Mouse (Mus musculus) gastrocnemius, adult 8-10 months (tissue): ENCODE measurements around the gene Dvl2. TPM values are rescaled to one million over a fixed set of nuclear protein-coding genes. Genes with fewer than 3 reads are reported as not detected.
A peak's percentile ranks its signal among the peaks of the same experiment; 100 is the strongest.
"Not testable (repeated sequence)": the region's sequence is repeated elsewhere in the genome, so short reads cannot be mapped to it uniquely, and the experiment has no call there.

Experiments
- DNase-seq, 2 experiments: peaks; one replicate each; pipeline ENCODE4 v3.0.0; 2022; ENCODE audit warnings: low spot score in 2 of 2
- total RNA-seq, 4 experiments: library from RNA; stranded (reverse); gene quantifications; 2 replicates each; pipeline ENCODE4 v1.2.4; 2022

The Dvl2 gene
- total RNA-seq, 4 experiments from 2014 or later: 3.8 to 5.2 (median 4.5) TPM

- no peak for DNase-seq
These were observed 5.1 kb downstream of the Dvl2 start for GRCm38 (mm10) chr11:70005521-70005920.

GRCm38 (mm10) chr11:70010033-70010432, 9.6 kb downstream of the Dvl2 start:
- DNase-seq: no peak

- no peak for DNase-seq
These were observed 10.2 kb downstream of the Dvl2 start for GRCm38 (mm10) chr11:70010548-70010947.

- DNase-seq: no peak
These were observed 10.6 kb downstream of the Dvl2 start for GRCm38 (mm10) chr11:70010961-70011360.

- DNase-seq: no peak
These were observed 12.5 kb downstream of the Dvl2 start for GRCm38 (mm10) chr11:70012931-70013330.

- DNase-seq: no peak
These were observed 13.0 kb downstream of the Dvl2 start for GRCm38 (mm10) chr11:70013408-70013807.

GRCm38 (mm10) chr11:70014051-70014450, 13.7 kb downstream of the Dvl2 start:
- DNase-seq: no peak

GRCm38 (mm10) chr11:70014880-70015558, 14.6 kb downstream of the Dvl2 start, which contains the start of gene Acadvl:
Gene Acadvl (minus strand): TSS chr11:70015411.
- DNase-seq: peak; percentile 88 to 90

GRCm38 (mm10) chr11:70015677-70016076, 15.3 kb downstream of the Dvl2 start:
- no peak for DNase-seq

GRCm38 (mm10) chr11:70016177-70016576, 15.8 kb downstream of the Dvl2 start:
- DNase-seq: not testable (repeated sequence)

GRCm38 (mm10) chr11:70016669-70017068, 16.3 kb downstream of the Dvl2 start, which contains the start of gene Dlg4:
Gene Dlg4 (plus strand): TSS chr11:70016942.
- DNase-seq: no peak

GRCm38 (mm10) chr11:70017199-70017767, 16.9 kb downstream of the Dvl2 start:
- DNase-seq: no peak

GRCm38 (mm10) chr11:70018131-70018990, 18.0 kb downstream of the Dvl2 start:
- DNase-seq: no peak

GRCm38 (mm10) chr11:70019495-70020021, 19.2 kb downstream of the Dvl2 start:
- DNase-seq: no peak

- no peak for DNase-seq
These were observed 19.7 kb downstream of the Dvl2 start for GRCm38 (mm10) chr11:70020022-70020631.

GRCm38 (mm10) chr11:70020731-70021263, 20.4 kb downstream of the Dvl2 start:
- DNase-seq: peak; percentile 66 to 71

GRCm38 (mm10) chr11:70021264-70022132, 21.1 kb downstream of the Dvl2 start:
- DNase-seq: peak; percentile 98

GRCm38 (mm10) chr11:70023481-70024150, 23.2 kb downstream of the Dvl2 start:
- no peak for DNase-seq

- DNase-seq: no peak
These were observed 23.7 kb downstream of the Dvl2 start for GRCm38 (mm10) chr11:70024151-70024514.

GRCm38 (mm10) chr11:70026689-70027088, 26.3 kb downstream of the Dvl2 start:
- DNase-seq: peak; percentile 33 to 65
